Mouse (Mus musculus) G1E (cell line): ENCODE results near the gene Apoa1. TPM values are rescaled to one million over a fixed set of nuclear protein-coding genes. Genes with fewer than 3 reads are reported as not detected.
A peak's percentile ranks its signal among the peaks of the same experiment; 100 is the strongest.

Experiments used
- ATAC-seq: 2 replicates; pipeline ENCODE4 v1.8.0; 2016; ENCODE audit warnings: mild to moderate bottlenecking; ENCODE audit not compliant: insufficient number of reproducible peaks, poor library complexity, low FRiP score, severe bottlenecking; ENCODE audit errors: extremely low read depth
- DNase-seq: peaks from one replicate; pipeline ENCODE4 v3.0.0; 2012; ENCODE audit warnings: low spot score
- H3K27me3 ChIP-seq: 2 replicates; pipeline ENCODE4 v1.6.1; 2012; ENCODE audit warnings: mild to moderate bottlenecking, low read length, inconsistent platforms; ENCODE audit not compliant: insufficient read depth
- H3K36me3 ChIP-seq: replicated peaks from 2 replicates; pipeline ENCODE3; 2012; ENCODE audit warnings: mild to moderate bottlenecking, inconsistent platforms
- H3K4me1 ChIP-seq: 2 replicates; pipeline ENCODE4 v1.6.1; 2012; ENCODE audit warnings: low read depth, low read length, inconsistent platforms, mixed read lengths; ENCODE audit not compliant: insufficient read depth
- H3K4me3 ChIP-seq: 2 replicates; pipeline ENCODE4 v1.5.1; 2012; ENCODE audit warnings: low read depth, mild to moderate bottlenecking, inconsistent platforms, low read length, moderate library complexity, mixed read lengths
- H3K9me3 ChIP-seq: replicated peaks from 2 replicates; pipeline ENCODE4 v1.6.1; 2012; ENCODE audit warnings: inconsistent platforms
- CTCF ChIP-seq: IDR thresholded peaks from 2 replicates; pipeline ENCODE4 v1.5.1; 2012; ENCODE audit warnings: low read depth, low read length, inconsistent platforms, mixed read lengths
- GATA1 ChIP-seq: IDR thresholded peaks from 2 replicates; pipeline ENCODE4 v1.6.1; 2012; ENCODE audit warnings: borderline replicate concordance, low read length, inconsistent platforms, mixed read lengths
- GATA2 ChIP-seq: IDR thresholded peaks from 2 replicates; pipeline ENCODE4 v1.6.1; 2012; ENCODE audit warnings: low read depth, low read length, inconsistent platforms, borderline replicate concordance
- POLR2AphosphoS5 ChIP-seq: IDR thresholded peaks from 2 replicates; pipeline ENCODE4 v1.6.1; 2012; ENCODE audit warnings: low read depth, low read length, inconsistent platforms; ENCODE audit not compliant: insufficient replicate concordance
- TAL1 ChIP-seq: conservative IDR thresholded peaks from 2 replicates; pipeline ENCODE4 v1.6.1; 2012; ENCODE audit warnings: low read depth, low read length, inconsistent platforms, mixed read lengths
- polyA plus RNA-seq: library from polyadenylated mRNA; stranded (reverse); fragments of >175 nt; gene quantifications from 2 replicates; pipeline ENCODE4 v1.2.3, GENCODE M21; 2012
- total RNA-seq, 2 experiments: library from RNA; stranded (forward) in 1 of 2; stranded (reverse) in 1 of 2; fragments of 200-1000 nt in 1 of 2; fragments of >200 nt in 1 of 2; fragmentation: Nextera tagmentation in 1 of 2; gene quantifications; 2 replicates each; pipeline ENCODE4 v1.2.3; 2014 to 2017

Apoa1 gene
- total and polyA plus RNA-seq, 3 experiments: 1.5 TPM; not detected in 2

DNA sequence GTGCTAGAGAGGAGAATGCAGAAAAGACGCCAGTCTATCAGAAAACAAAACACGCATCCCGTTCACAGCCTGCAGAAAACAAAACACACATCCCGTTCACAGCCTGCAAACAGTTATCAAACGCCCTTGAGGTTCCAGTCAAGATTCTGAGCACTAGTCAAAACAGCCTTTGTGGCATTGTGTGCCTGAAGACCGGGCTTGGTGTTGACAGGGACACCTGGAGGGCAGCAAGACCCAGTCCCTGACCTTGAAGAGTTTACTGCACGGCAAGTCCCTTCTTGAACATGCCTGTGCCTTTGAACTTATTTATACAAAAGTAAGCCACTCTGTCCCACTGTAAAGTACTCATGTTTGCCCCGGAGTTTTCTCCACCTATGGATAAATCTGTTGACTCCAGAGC, 15.2 kb downstream of the Apoa1 start:
- Histone ChIP-seq H3K27me3 (peaks cover 60% of the 10 kb centered on the region), H3K4me1 (peaks cover 39% of the 10 kb centered on the region), H3K4me3 (no peak overlapping the region), H3K9me3 (no peaks in the 10 kb centered on the region), H3K36me3 (no peaks in the 10 kb centered on the region)
- ATAC-seq: no peak
- TF ChIP-seq CTCF (no peak), TAL1 (no peak), GATA1 (no peak), POLR2AphosphoS5 (no peak), GATA2 (no peak)
- no peak for DNase-seq

DNA sequence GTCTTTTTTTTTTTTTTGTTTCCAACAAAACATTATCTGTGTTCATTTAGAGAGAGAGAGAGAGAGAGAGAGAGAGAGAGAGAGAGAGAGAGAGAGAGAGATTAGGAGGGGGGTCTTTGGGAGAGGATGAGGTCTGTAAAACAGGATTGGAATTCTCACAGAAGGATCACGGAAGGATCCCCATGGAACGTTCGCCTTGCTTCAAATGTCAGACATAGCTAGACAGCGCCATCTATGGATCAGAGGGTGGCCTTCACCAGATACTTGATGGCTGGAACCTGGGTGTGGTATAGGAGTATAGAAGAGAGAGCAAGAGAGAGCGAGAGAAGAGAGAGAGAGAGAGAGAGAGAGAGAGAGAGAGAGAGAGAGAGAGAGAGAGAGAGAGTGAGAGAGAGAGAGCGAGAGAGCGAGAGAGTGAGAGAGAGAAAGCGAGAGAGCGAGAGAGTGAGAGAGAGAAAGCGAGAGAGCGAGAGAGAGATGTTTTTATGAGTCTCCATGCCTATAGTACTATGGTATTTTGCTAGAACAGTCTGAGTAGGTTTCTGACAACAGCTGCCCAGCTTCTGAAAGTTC, 18.5 kb downstream of the Apoa1 start:
- peak; percentile 63 for DNase-seq
- no peak overlapping the region for H3K4me3 ChIP-seq
- peak; percentile 39; the same call in 1 of the 2 replicates for TF ChIP-seq CTCF
- TF ChIP-seq GATA2: no peak
- no peak for TF ChIP-seq GATA1

DNA sequence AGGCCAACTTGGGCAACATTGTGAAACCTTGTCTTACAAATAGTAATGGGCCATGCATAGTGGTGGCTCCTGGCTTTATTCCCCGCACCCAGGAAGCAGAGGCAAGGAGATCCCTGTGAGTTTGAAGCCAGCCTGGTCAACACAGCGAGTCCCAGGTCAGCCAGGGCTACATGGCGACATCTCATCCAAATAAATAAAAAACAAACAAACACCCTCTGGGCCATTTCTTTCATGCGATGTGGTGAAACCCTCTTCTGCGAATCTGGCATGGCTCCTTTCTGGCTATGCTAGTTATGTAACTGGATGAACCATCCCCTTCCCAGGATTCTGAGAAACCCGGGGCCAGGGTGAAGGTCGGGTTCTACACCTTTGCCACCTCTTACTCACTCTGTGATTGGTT, 27.8 kb downstream of the Apoa1 start:
- ATAC-seq (no peak), DNase-seq (no peak)
- no peaks in the 10 kb centered on the region for H3K36me3 ChIP-seq
- H3K4me3 ChIP-seq: no peak overlapping the region
- peaks cover 3% of the 10 kb centered on the region; the same call in 1 of the 2 replicates for H3K4me1 ChIP-seq
- TF ChIP-seq GATA2 (no peak), CTCF (no peak), TAL1 (no peak)
- H3K27me3 ChIP-seq: peaks cover 64% of the 10 kb centered on the region
- H3K9me3 ChIP-seq: no peaks in the 10 kb centered on the region

More for the DNA sequence above, 18.5 kb downstream of the Apoa1 start:
- Histone ChIP-seq H3K4me1 (peaks cover 26% of the 10 kb centered on the region), H3K27me3 (peaks cover 43% of the 10 kb centered on the region), H3K36me3 (no peaks in the 10 kb centered on the region), H3K9me3 (no peaks in the 10 kb centered on the region)
- no peak for ATAC-seq

DNA sequence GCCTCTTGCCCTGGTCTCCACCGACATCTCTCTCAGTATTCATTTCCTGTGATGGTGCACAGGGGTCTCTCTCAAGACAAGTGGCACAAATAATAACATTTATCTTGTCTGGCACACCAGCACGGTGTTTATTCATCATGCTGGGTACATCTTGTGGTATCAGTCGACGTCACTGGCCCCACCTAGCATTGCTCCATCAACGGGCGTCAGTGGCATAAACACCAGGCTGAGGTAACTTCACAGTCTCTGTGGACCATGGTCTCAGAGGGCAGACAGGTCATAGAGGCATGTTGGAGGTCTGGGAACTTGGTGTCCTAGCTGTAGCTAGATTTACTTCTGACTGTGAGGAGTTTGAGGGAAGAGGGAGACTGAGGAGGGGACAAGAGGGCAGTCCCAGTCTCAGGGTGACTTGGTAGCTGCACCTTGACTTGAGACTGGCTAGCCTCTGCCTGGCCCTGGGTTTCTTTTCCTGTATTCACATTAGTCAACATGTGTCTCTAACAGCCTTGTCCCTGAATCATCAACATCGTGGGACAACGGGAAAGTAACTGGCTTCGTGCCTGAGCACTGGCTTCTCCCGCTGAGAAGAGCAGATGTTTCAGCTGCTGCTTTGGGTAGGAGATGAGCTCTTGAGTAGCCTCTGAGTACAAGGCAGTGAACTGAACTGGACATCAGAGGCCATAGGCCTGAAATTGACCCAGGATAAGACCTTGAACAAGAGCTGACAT, 28.4 kb downstream of the Apoa1 start:
- no peaks in the 10 kb centered on the region for H3K36me3 ChIP-seq
- DNase-seq (no peak), ATAC-seq (no peak)
- peaks cover 64% of the 10 kb centered on the region for H3K27me3 ChIP-seq
- peaks cover 3% of the 10 kb centered on the region; the same call in 1 of the 2 replicates for H3K4me1 ChIP-seq
- TF ChIP-seq POLR2AphosphoS5: no peak
- TF ChIP-seq CTCF: no peak
- no peak overlapping the region for H3K4me3 ChIP-seq
- no peaks in the 10 kb centered on the region for H3K9me3 ChIP-seq

DNA sequence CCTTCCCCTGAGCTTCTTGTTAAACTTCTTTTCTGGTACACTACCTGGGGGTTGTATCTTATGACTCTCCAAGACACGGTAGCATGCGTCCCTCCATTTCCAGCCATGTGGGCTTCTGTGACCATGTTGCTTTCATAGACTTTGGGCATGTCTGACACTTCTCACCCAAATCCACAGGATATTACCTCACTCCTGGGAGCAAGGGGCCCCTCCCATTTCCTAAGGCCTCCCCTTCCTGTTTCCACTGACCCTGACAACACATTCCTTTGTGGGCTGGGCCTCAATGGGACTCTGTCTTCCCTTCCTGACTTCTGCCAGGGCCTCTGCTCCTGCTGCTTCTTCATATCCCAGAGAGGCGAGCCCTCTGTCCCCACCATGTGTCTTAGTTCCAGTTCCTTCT, 29.2 kb downstream of the Apoa1 start:
- peaks cover 3% of the 10 kb centered on the region; the same call in 1 of the 2 replicates for H3K4me1 ChIP-seq
- no peaks in the 10 kb centered on the region for H3K9me3 ChIP-seq
- no peaks in the 10 kb centered on the region for H3K36me3 ChIP-seq
- no peak overlapping the region for H3K4me3 ChIP-seq
- TF ChIP-seq TAL1 (no peak), CTCF (no peak), GATA2 (no peak), POLR2AphosphoS5 (no peak)
- ATAC-seq (no peak), DNase-seq (no peak)
- peaks cover 66% of the 10 kb centered on the region for H3K27me3 ChIP-seq

DNA sequence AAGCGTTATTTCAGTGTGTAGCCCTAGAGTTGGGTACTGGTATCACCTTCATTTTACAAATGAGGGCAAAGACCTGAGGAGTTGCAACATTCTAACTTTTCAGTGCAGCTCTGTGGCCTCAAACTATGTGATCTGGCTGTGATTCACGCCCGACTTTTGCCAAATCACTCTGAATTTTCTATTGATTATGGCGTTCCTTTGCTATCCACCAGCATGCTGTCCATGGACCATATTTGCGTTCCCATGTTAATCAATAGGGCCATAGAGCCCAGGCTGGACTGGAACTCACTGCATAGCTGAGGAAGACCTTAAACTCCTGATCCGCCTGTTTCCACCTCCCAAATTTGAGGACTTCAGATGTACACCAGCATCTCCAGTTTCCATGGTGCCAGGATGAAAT, 30.7 kb downstream of the Apoa1 start:
- H3K36me3 ChIP-seq: no peaks in the 10 kb centered on the region
- peaks cover 3% of the 10 kb centered on the region; the same call in 1 of the 2 replicates for H3K4me1 ChIP-seq
- no peak for ATAC-seq
- H3K27me3 ChIP-seq: peaks cover 60% of the 10 kb centered on the region
- no peaks in the 10 kb centered on the region for H3K9me3 ChIP-seq
- no peak overlapping the region for H3K4me3 ChIP-seq
- DNase-seq: no peak
- no peak for TF ChIP-seq POLR2AphosphoS5
- TF ChIP-seq GATA1: no peak
- TF ChIP-seq TAL1: no peak
- TF ChIP-seq GATA2: no peak
